Mouse (Mus musculus) erythroblast, embryonic 14.5 days (primary cell): Measurements from ENCODE around the gene Entpd8.

Experiments used
- GATA1 ChIP-seq: IDR thresholded peaks from 2 replicates; pipeline ENCODE4 v1.6.1; 2012; ENCODE audit warnings: low read length, inconsistent platforms, mixed read lengths
- TAL1 ChIP-seq: IDR thresholded peaks from 3 replicates; pipeline ENCODE4 v1.6.1; 2012; ENCODE audit warnings: low read length, inconsistent platforms, mixed read lengths

DNA sequence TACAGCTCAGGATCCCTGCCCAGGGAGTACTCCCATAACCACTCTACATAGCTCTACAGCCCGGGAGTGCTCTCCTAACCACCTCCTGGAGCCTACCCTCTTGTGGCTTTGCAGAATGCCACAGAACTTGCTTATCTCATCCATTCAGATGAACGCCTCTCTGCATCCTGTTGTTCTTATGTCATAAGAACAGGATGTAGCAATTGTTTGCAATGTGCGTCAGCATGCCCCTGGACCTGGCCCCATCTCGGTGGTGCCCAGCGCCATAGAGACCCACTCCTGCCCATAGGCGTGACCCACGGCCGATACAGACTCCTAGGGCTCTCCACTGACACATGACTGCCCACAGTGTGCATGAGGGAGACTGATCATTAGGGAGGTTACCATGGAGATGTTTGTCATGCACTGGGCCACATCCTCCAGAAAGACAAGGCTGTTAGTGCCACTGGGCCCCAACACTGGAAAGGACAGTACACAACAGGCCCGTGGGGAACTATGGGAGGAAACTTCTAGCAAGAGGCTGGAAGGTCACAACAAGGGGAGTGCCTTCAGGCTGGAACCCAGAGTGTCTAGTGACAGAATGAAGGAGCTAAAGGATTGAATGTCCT, 31.2 kb downstream of the Entpd8 start:
- TF ChIP-seq TAL1, result no peak
- TF ChIP-seq GATA1, result no peak
